28 mouse cellular contexts compared by ENCODE assay signal in genomic region chr11:94488767-94489533, GRCm38 (mm10). TPM values are rescaled to one million over a fixed set of nuclear protein-coding genes. Genes with fewer than 3 reads are reported as not detected.
DNase-seq lines count a peak whose midpoint lies in the region; ATAC-seq and TF ChIP-seq lines count a peak whose summit lies in the region.
"Had no signal": no experiment of that assay in that cellular context is flagged by ENCODE, and none has a peak within 500 bp of the region (broad histone marks: within the 10 kb centered on the region; RNA-seq: fewer than 3 reads in every experiment).

No protein-coding gene starts in this region.

- 84% methylated on average over 11 of the region's 11 CpGs for WGBS in stomach, postnatal 0 days

- no peak overlapping the region for H3K27ac ChIP-seq in stomach, postnatal 0 days (replicated peaks)
- H3K27ac ChIP-seq: embryonic facial prominence, embryonic 15.5 days; hindbrain, embryonic 15.5 days; kidney, embryonic 15.5 days; layer of hippocampus, adult 2 months; limb, embryonic 15.5 days; liver, embryonic 14.5 days had no signal

- no peaks in the 10 kb centered on the region for H3K27me3 ChIP-seq in stomach, postnatal 0 days (ENCODE audit: control insufficient read depth, insufficient read depth, low read length)

- H3K4me2 ChIP-seq in stomach, postnatal 0 days (replicated peaks; ENCODE audit: low read depth) = no peak overlapping the region
- H3K4me2 ChIP-seq: embryonic facial prominence, embryonic 15.5 days; hindbrain, embryonic 15.5 days; kidney, embryonic 15.5 days; limb, embryonic 15.5 days; lung, embryonic 14.5 days had no signal

- no peak for TF ChIP-seq EP300 in stomach, postnatal 0 days (optimal IDR thresholded peaks at IDR 0.05)

- no peak for TF ChIP-seq CTCF in stomach, postnatal 0 days (IDR thresholded peaks at IDR 0.05; ENCODE audit: low read depth)

- peak; percentile 31; the same call in 1 of the 2 replicates for ATAC-seq in stomach, postnatal 0 days (ENCODE audit: low FRiP score, low TSS enrichment)
- ATAC-seq: activated CD4-positive, CD25-positive, alpha-beta regulatory T cell, adult 4 months; forebrain, embryonic 14.5 days; inflammation-experienced regulatory T-cells, adult 6 months had no signal

- H3K4me3 ChIP-seq in stomach, postnatal 0 days (ENCODE audit: low read depth, low read length) = no peak overlapping the region
- H3K4me3 ChIP-seq: embryonic facial prominence, embryonic 15.5 days; hindbrain, embryonic 10.5 days; hindbrain, embryonic 15.5 days; kidney, embryonic 15.5 days; layer of hippocampus, adult 2 months; limb, embryonic 10.5 days; limb, embryonic 15.5 days had no signal

- peak; percentile 42 for DNase-seq in cerebellum, adult 9-10 months
- DNase-seq in cerebellum, adult 11 months = no peak
- peak; percentile 47 for DNase-seq in lung, postnatal 25 days (ENCODE audit: low spot score)
- DNase-seq in lung, postnatal 14 days = no peak
- peak; percentile 40 to 57 for DNase-seq in cerebellum, postnatal 14 days
- peak; percentile 35 for DNase-seq in stomach, postnatal 0 days (ENCODE audit: low spot score)
- DNase-seq in layer of hippocampus, postnatal 36 days = no peak
- DNase-seq: adrenal gland, adult 8-10 months; B cell, adult 2 months; gastrocnemius, postnatal 14 days; heart, postnatal 14 days; midbrain, embryonic 14.5 days had no signal

- no peaks in the 10 kb centered on the region for H3K9me3 ChIP-seq in stomach, postnatal 0 days (ENCODE audit: control insufficient read depth, low read length)
- H3K9me3 ChIP-seq: embryonic facial prominence, embryonic 15.5 days; hindbrain, embryonic 10.5 days; hindbrain, embryonic 15.5 days; kidney, embryonic 15.5 days; limb, embryonic 10.5 days; limb, embryonic 15.5 days had no signal

- no peak overlapping the region for H3K9ac ChIP-seq in stomach, postnatal 0 days (ENCODE audit: low read length)
- H3K9ac ChIP-seq: embryonic facial prominence, embryonic 15.5 days; hindbrain, embryonic 15.5 days; kidney, embryonic 15.5 days; limb, embryonic 15.5 days; liver, embryonic 14.5 days; lung, embryonic 14.5 days had no signal

- no peaks in the 10 kb centered on the region for H3K4me1 ChIP-seq in stomach, postnatal 0 days (replicated peaks; ENCODE audit: control insufficient read depth, insufficient read depth)

- H3K36me3 ChIP-seq in stomach, postnatal 0 days (ENCODE audit: control insufficient read depth, insufficient read depth, low read length) = peaks cover 2% of the 10 kb centered on the region; the same call in 1 of the 2 replicates
- H3K36me3 ChIP-seq: embryonic facial prominence, embryonic 15.5 days; hindbrain, embryonic 10.5 days; hindbrain, embryonic 15.5 days; kidney, embryonic 15.5 days; limb, embryonic 10.5 days; limb, embryonic 15.5 days had no signal

RNA-seq across cellular contexts. Expression of gene Spata20, which starts 3.0 kb away (rescaled TPM):
- 0.05 and 0.18 TPM in 2 replicates for polyA plus RNA-seq in stomach, postnatal 0 days (2015; fragmentation: Nextera tagmentation; extraction: Ambion mirVana)
- under 1 TPM in 1 of 2 experiments, not detected in 1; 0.45 TPM for total RNA-seq in layer of hippocampus, postnatal 36 days (2021)
- total RNA-seq: adrenal gland, adult 8-10 months; common myeloid progenitor, adult 5-6 weeks; gastrocnemius, postnatal 14 days; granulocyte monocyte progenitor cell, adult 5-6 weeks had no signal
- polyA plus RNA-seq: activated CD4-positive, CD25-positive, alpha-beta regulatory T cell, adult 4 months; heart, embryonic 14.5 days; inflammation-experienced regulatory T-cells, adult 6 months; limb, embryonic 10.5 days; liver, embryonic 14.5 days had no signal

RNA-seq across cellular contexts. Expression of gene Epn3, which starts 10.8 kb away (rescaled TPM):
- 53.4 and 60.1 TPM in 2 replicates for polyA plus RNA-seq in stomach, postnatal 0 days (2015; fragmentation: Nextera tagmentation; extraction: Ambion mirVana)
- total RNA-seq in layer of hippocampus, postnatal 36 days (2021) = 1 to 10 TPM; 1.4 to 1.8 TPM
- total RNA-seq: common myeloid progenitor, adult 5-6 weeks; granulocyte monocyte progenitor cell, adult 5-6 weeks; monocyte, adult 5-6 weeks had no signal
- polyA plus RNA-seq: activated CD4-positive, CD25-positive, alpha-beta regulatory T cell, adult 4 months; inflammation-experienced regulatory T-cells, adult 6 months had no signal

RNA-seq across cellular contexts. Expression of gene Cacna1g, which starts 15.0 kb away (rescaled TPM):
- polyA plus RNA-seq in stomach, postnatal 0 days (2015; fragmentation: Nextera tagmentation; extraction: Ambion mirVana) = 1.8 and 2.0 TPM in 2 replicates
- total RNA-seq in layer of hippocampus, postnatal 36 days (2021) = 10 to 100 TPM; 65.7 to 81.0 TPM
- total RNA-seq: common myeloid progenitor, adult 5-6 weeks; granulocyte monocyte progenitor cell, adult 5-6 weeks; monocyte, adult 5-6 weeks had no signal
- polyA plus RNA-seq: activated CD4-positive, CD25-positive, alpha-beta regulatory T cell, adult 4 months; inflammation-experienced regulatory T-cells, adult 6 months had no signal

RNA-seq across cellular contexts. Expression of gene Mycbpap, which starts 32.6 kb away (rescaled TPM):
- 1.4 and 1.9 TPM in 2 replicates for polyA plus RNA-seq in stomach, postnatal 0 days (2015; fragmentation: Nextera tagmentation; extraction: Ambion mirVana)
- total RNA-seq in layer of hippocampus, postnatal 36 days (2021) = 1 to 10 TPM; 2.8 to 3.6 TPM
- total RNA-seq: monocyte, adult 5-6 weeks had no signal
- polyA plus RNA-seq: activated CD4-positive, CD25-positive, alpha-beta regulatory T cell, adult 4 months; inflammation-experienced regulatory T-cells, adult 6 months had no signal

Comparison
In these comparisons a context has a peak if more than half of its experiments do, and no peak if none do; other contexts are left out.
1. DNase-seq: peak in cerebellum, adult 9-10 months (single experiment), lung, postnatal 25 days (single experiment), cerebellum, postnatal 14 days (2 of 2) and stomach, postnatal 0 days (single experiment); none in cerebellum, adult 11 months (single experiment), lung, postnatal 14 days (single experiment) and layer of hippocampus, postnatal 36 days (0 of 2).